Comparison of ENCODE assay signal across 17 mouse cellular contexts in genomic region chr17:5365992-5366398, GRCm38 (mm10). TPM values are rescaled to one million over a fixed set of nuclear protein-coding genes. Genes with fewer than 3 reads are reported as not detected.
DNase-seq lines count a peak whose midpoint lies in the region; ATAC-seq and TF ChIP-seq lines count a peak whose summit lies in the region.
"Had no signal": no experiment of that assay in that cellular context is flagged by ENCODE, and none has a peak within 500 bp of the region (broad histone marks: within the 10 kb centered on the region; RNA-seq: fewer than 3 reads in every experiment).

No protein-coding gene starts in this region.

- H3K4me1 ChIP-seq in hindbrain, embryonic 16.5 days (ENCODE audit: control insufficient read depth, insufficient read depth, low read depth, low read length): peaks cover 2% of the 10 kb centered on the region; the same call in 1 of the 2 replicates
- H3K4me1 ChIP-seq in neural tube, embryonic 13.5 days (replicated peaks): peaks cover 31% of the 10 kb centered on the region
- H3K4me1 ChIP-seq in heart, embryonic 11.5 days (ENCODE audit: control insufficient read depth, insufficient read depth, low read length): no peaks in the 10 kb centered on the region; the same call in 1 of the 2 replicates
- H3K4me1 ChIP-seq: embryonic facial prominence, embryonic 13.5 days; stomach, embryonic 15.5 days had no signal

- peak overlapping the region; percentile 14; the same call in 1 of the 2 replicates for H3K27ac ChIP-seq in layer of hippocampus, adult 2 months
- no peak overlapping the region for H3K27ac ChIP-seq in hindbrain, embryonic 16.5 days (ENCODE audit: low read depth, low read length)
- peak overlapping the region; percentile 75 for H3K27ac ChIP-seq in neural tube, embryonic 13.5 days (replicated peaks)
- no peak overlapping the region for H3K27ac ChIP-seq in heart, embryonic 11.5 days (ENCODE audit: low read depth, low read length)
- H3K27ac ChIP-seq: embryonic facial prominence, embryonic 13.5 days; stomach, embryonic 15.5 days had no signal

- no peaks in the 10 kb centered on the region for H3K9me3 ChIP-seq in hindbrain, embryonic 16.5 days (ENCODE audit: control insufficient read depth, low read length)
- H3K9me3 ChIP-seq in neural tube, embryonic 13.5 days: no peaks in the 10 kb centered on the region
- H3K9me3 ChIP-seq in heart, embryonic 11.5 days (replicated peaks; ENCODE audit: control insufficient read depth, low read length): 0 out of 2 replicates have a peak, but pooled peaks cover 2% of the 10 kb centered on the region
- H3K9me3 ChIP-seq: stomach, embryonic 15.5 days had no signal

- TF ChIP-seq CTCF in layer of hippocampus, adult 2 months (conservative IDR thresholded peaks at IDR 0.05): no peak

- H3K36me3 ChIP-seq in hindbrain, embryonic 16.5 days (ENCODE audit: control insufficient read depth, insufficient read depth, low read length): no peaks in the 10 kb centered on the region
- H3K36me3 ChIP-seq in neural tube, embryonic 13.5 days: no peaks in the 10 kb centered on the region
- H3K36me3 ChIP-seq in heart, embryonic 11.5 days (ENCODE audit: control insufficient read depth, insufficient read depth, low read length): no peaks in the 10 kb centered on the region
- H3K36me3 ChIP-seq: embryonic facial prominence, embryonic 13.5 days; stomach, embryonic 15.5 days had no signal

- DNase-seq in adrenal gland, postnatal 14 days: peak; percentile 27
- no peak for DNase-seq in adrenal gland, adult 18-20 months (ENCODE audit: low spot score in 2 of 2)
- DNase-seq in layer of hippocampus, adult 2 months (ENCODE audit: low spot score in 2 of 2): no peak
- no peak for DNase-seq in layer of hippocampus, postnatal 25 days (ENCODE audit: extremely low spot score in 1 of 2, low spot score in 1 of 2)
- DNase-seq in gastrocnemius, adult 8-10 months (ENCODE audit: low spot score in 2 of 2): no peak
- DNase-seq: cerebellum, postnatal 25 days; gastrocnemius, postnatal 25 days; kidney, postnatal 36 days; liver; lung, adult 18-20 months had no signal

- H3K4me3 ChIP-seq in layer of hippocampus, adult 2 months: no peak overlapping the region
- H3K4me3 ChIP-seq in hindbrain, embryonic 16.5 days (ENCODE audit: low read length): no peak overlapping the region
- no peak overlapping the region for H3K4me3 ChIP-seq in neural tube, embryonic 13.5 days
- no peak overlapping the region for H3K4me3 ChIP-seq in heart, embryonic 11.5 days (ENCODE audit: low read depth, low read length)
- H3K4me3 ChIP-seq: embryonic facial prominence, embryonic 13.5 days; stomach, embryonic 15.5 days had no signal

- no peaks in the 10 kb centered on the region for H3K27me3 ChIP-seq in hindbrain, embryonic 16.5 days (replicated peaks; ENCODE audit: control insufficient read depth, insufficient read depth, low read length)
- no peaks in the 10 kb centered on the region for H3K27me3 ChIP-seq in neural tube, embryonic 13.5 days
- no peaks in the 10 kb centered on the region for H3K27me3 ChIP-seq in heart, embryonic 11.5 days (ENCODE audit: control insufficient read depth, insufficient read depth, low read length)
- H3K27me3 ChIP-seq: embryonic facial prominence, embryonic 13.5 days; stomach, embryonic 15.5 days had no signal

- no peak overlapping the region for H3K9ac ChIP-seq in hindbrain, embryonic 16.5 days (ENCODE audit: low read depth, low read length)
- 0 out of 2 replicates have a peak overlapping the region, but pooled peaks have one; percentile 50 for H3K9ac ChIP-seq in neural tube, embryonic 13.5 days
- H3K9ac ChIP-seq in heart, embryonic 11.5 days (ENCODE audit: low read depth, low read length): no peak overlapping the region
- H3K9ac ChIP-seq: embryonic facial prominence, embryonic 13.5 days; stomach, embryonic 15.5 days had no signal

- 0 out of 2 replicates have a peak, but pooled peaks have one; percentile 40 for ATAC-seq in hindbrain, embryonic 16.5 days
- peak; percentile 74 for ATAC-seq in neural tube, embryonic 13.5 days (ENCODE audit: low read depth)
- ATAC-seq in heart, embryonic 11.5 days (replicated peaks; ENCODE audit: insufficient number of reproducible peaks, low FRiP score, low TSS enrichment): no peak

- H3K4me2 ChIP-seq in hindbrain, embryonic 16.5 days (ENCODE audit: low read length): no peak overlapping the region
- peak overlapping the region; percentile 4; the same call in 1 of the 2 replicates for H3K4me2 ChIP-seq in neural tube, embryonic 13.5 days
- no peak overlapping the region for H3K4me2 ChIP-seq in heart, embryonic 11.5 days
- H3K4me2 ChIP-seq: embryonic facial prominence, embryonic 13.5 days; midbrain, embryonic 11.5 days; stomach, embryonic 15.5 days had no signal

- 60% methylated on average over 8 of the region's 8 CpGs for whole genome bisulfite sequencing in hindbrain, embryonic 16.5 days
- WGBS in neural tube, embryonic 13.5 days: 17% methylated on average over 8 of the region's 8 CpGs
- 55% methylated on average over 8 of the region's 8 CpGs for WGBS in heart, embryonic 11.5 days (ENCODE audit: insufficient replicate concordance)

RNA-seq across cellular contexts. Expression of gene Ldhal6b, which starts 52.6 kb away (rescaled TPM):
- 1.1 and 1.5 TPM in 2 replicates for total RNA-seq in adrenal gland, postnatal 14 days (2021)
- total RNA-seq in adrenal gland, adult 18-20 months (2021): under 1 TPM; 0.42 to 0.70 TPM
- total RNA-seq in layer of hippocampus, adult 2 months (2021): 1 to 10 TPM in 1 of 2 experiments, under 1 TPM in 1; 0.81 to 1.3 TPM
- total RNA-seq in layer of hippocampus, postnatal 25 days (2021): 1 to 10 TPM in 1 of 2 experiments, under 1 TPM in 1; 0.98 to 2.3 TPM
- polyA plus RNA-seq in hindbrain, embryonic 16.5 days (2015; fragmentation: Nextera tagmentation; extraction: Ambion mirVana): not detected in 2 replicates
- polyA plus RNA-seq in neural tube, embryonic 13.5 days (2015; fragmentation: Nextera tagmentation; extraction: Ambion mirVana): 0.13 TPM in 1 of 2 replicates, not detected in the other
- not detected in 2 replicates for polyA plus RNA-seq in heart, embryonic 11.5 days (2014; fragmentation: Nextera tagmentation; extraction: Ambion mirVana)
- under 1 TPM; 0.20 to 0.78 (median 0.31) TPM for total RNA-seq in gastrocnemius, adult 8-10 months (2022)
- polyA plus RNA-seq: embryonic facial prominence, embryonic 13.5 days; heart, postnatal 0 days; midbrain, embryonic 11.5 days; stomach, embryonic 15.5 days had no signal

Comparison
In these comparisons a context has a peak if more than half of its experiments do, and no peak if none do; other contexts are left out.
1. H3K27ac ChIP-seq: peak in layer of hippocampus, adult 2 months (single experiment) and neural tube, embryonic 13.5 days (single experiment); none in hindbrain, embryonic 16.5 days (single experiment) and heart, embryonic 11.5 days (single experiment).